Mouse (Mus musculus) forebrain, embryonic 15.5 days (tissue): Measurements from ENCODE around the gene Zc3h10. TPM values are rescaled to one million over a fixed set of nuclear protein-coding genes. Genes with fewer than 3 reads are reported as not detected.
A peak's percentile ranks its signal among the peaks of the same experiment; 100 is the strongest.
"Not testable (repeated sequence)": the region's sequence is repeated elsewhere in the genome, so short reads cannot be mapped to it uniquely, and the experiment has no call there.

ENCODE experiments used
- ATAC-seq: fragments of 200-750 bp; cut with Nextera tagmentation; replicated peaks from 2 replicates; pipeline ENCODE4 v1.8.0; 2017; ENCODE audit warnings: mild to moderate bottlenecking, moderate TSS enrichment, moderate library complexity
- H3K27ac ChIP-seq: fragments of 300-500 bp; sonication (generic); replicated peaks from 2 replicates; pipeline ENCODE4 v1.5.1; 2015; ENCODE audit warnings: mild to moderate bottlenecking, inconsistent platforms
- H3K27me3 ChIP-seq: fragments of 300-500 bp; sonication (generic); 2 replicates; pipeline ENCODE4 v1.6.1; 2015; ENCODE audit warnings: inconsistent platforms
- H3K36me3 ChIP-seq: fragments of 300-500 bp; sonication (generic); 2 replicates; pipeline ENCODE4 v1.6.1; 2015; ENCODE audit warnings: mild to moderate bottlenecking, inconsistent platforms
- H3K4me1 ChIP-seq: fragments of 300-500 bp; sonication (generic); 2 replicates; pipeline ENCODE4 v1.6.1; 2015; ENCODE audit warnings: inconsistent platforms
- H3K4me2 ChIP-seq: fragments of 300-500 bp; sonication (generic); replicated peaks from 2 replicates; pipeline ENCODE4 v1.6.1; 2015; ENCODE audit warnings: mild to moderate bottlenecking, inconsistent platforms
- H3K4me3 ChIP-seq: fragments of 300-500 bp; sonication (generic); 2 replicates; pipeline ENCODE4 v1.5.1; 2015; ENCODE audit warnings: mild to moderate bottlenecking, inconsistent platforms
- H3K9ac ChIP-seq: fragments of 300-500 bp; sonication (generic); replicated peaks from 2 replicates; pipeline ENCODE4 v1.6.1; 2015; ENCODE audit warnings: mild to moderate bottlenecking, inconsistent platforms
- H3K9me3 ChIP-seq: fragments of 300-500 bp; sonication (generic); 2 replicates; pipeline ENCODE4 v1.6.1; 2016; ENCODE audit warnings: inconsistent platforms
- WGBS: fragments of 180-500 bp; shearing (Covaris S2); methylation state at CpG from one replicate; pipeline ENCODE4 v1.1.7; 2015; ENCODE audit warnings: mixed read lengths; 5-methylcytosine and 5-hydroxymethylcytosine counted together
- microRNA-seq: library from miRNA; unstranded; fragments of <30 nt; microRNA quantifications from one replicate; pipeline ENCODE4, GENCODE M21; 2016
- polyA plus RNA-seq: library from polyadenylated mRNA; unstranded; fragments of >200 nt; fragmentation: Nextera tagmentation; extraction: Ambion mirVana; gene quantifications from 2 replicates; pipeline ENCODE4 v1.2.1, GENCODE M21; 2015

Zc3h10 gene
- polyA plus RNA-seq, 1 experiment from 2014 or later = 24.5 TPM

GRCm38 (mm10) chr10:128492051-128492450 is 55.5 kb downstream of the Zc3h10 start:
- not testable (repeated sequence) for H3K27ac ChIP-seq, H3K27me3 ChIP-seq, ATAC-seq, H3K9me3 ChIP-seq
- Histone ChIP-seq H3K4me3 (peak overlapping the region; percentile 74), H3K9ac (peak overlapping the region; percentile 86; the same call in 1 of the 2 replicates), H3K4me1 (peaks cover 34% of the 10 kb centered on the region), H3K4me2 (peak overlapping the region; percentile 72), H3K36me3 (peaks cover 46% of the 10 kb centered on the region)
- WGBS = 81% methylated on average over 8 of the region's 8 CpGs

Small RNA genes lying within 50 kb of the gene (microRNA-seq; reads per million reads assigned to microRNA genes)
- gene Gm47275 = not detected
- not detected for gene Mir6916
- gene Mir6917 = not detected

Other genes with a start within 250 kb of the Zc3h10 start
- gene Il23a, start 249.0 kb downstream of the Zc3h10 start, polyA plus RNA-seq = 0.11 TPM in 1 of 2 replicates, not detected in the other
- 27.6 and 30.9 TPM in 2 replicates for gene Pan2, start 244.4 kb downstream of the Zc3h10 start, polyA plus RNA-seq
- gene Cnpy2, start 225.3 kb downstream of the Zc3h10 start, polyA plus RNA-seq = 208 and 216 TPM in 2 replicates
- 233 and 237 TPM in 2 replicates for gene Cs, start 210.0 kb downstream of the Zc3h10 start, polyA plus RNA-seq
- 33.7 and 35.7 TPM in 2 replicates for gene Coq10a, start 178.8 kb downstream of the Zc3h10 start, polyA plus RNA-seq
- gene Ankrd52, start 170.7 kb downstream of the Zc3h10 start, polyA plus RNA-seq = 13.0 and 13.4 TPM in 2 replicates
- gene Slc39a5, start 146.5 kb downstream of the Zc3h10 start, polyA plus RNA-seq = 0.09 and 0.24 TPM in 2 replicates
- 137 and 139 TPM in 2 replicates for gene Nabp2, start 136.3 kb downstream of the Zc3h10 start, polyA plus RNA-seq
- 104 and 110 TPM in 2 replicates for gene Rnf41, start 136.1 kb downstream of the Zc3h10 start, polyA plus RNA-seq
- 201 and 202 TPM in 2 replicates for gene Smarcc2, start 88.5 kb downstream of the Zc3h10 start, polyA plus RNA-seq
- gene Myl6, start 53.6 kb downstream of the Zc3h10 start, polyA plus RNA-seq = 682 and 697 TPM in 2 replicates
- 4.7 and 5.6 TPM in 2 replicates for gene Myl6b, start 49.1 kb downstream of the Zc3h10 start, polyA plus RNA-seq
- 6.8 and 7.6 TPM in 2 replicates for gene Esyt1, start 21.9 kb downstream of the Zc3h10 start, polyA plus RNA-seq
- gene Rpl41, start 1.5 kb upstream of the Zc3h10 start, polyA plus RNA-seq = 2,336 and 2,513 TPM in 2 replicates
- gene Pa2g4, start 18.2 kb upstream of the Zc3h10 start, polyA plus RNA-seq = 146 and 149 TPM in 2 replicates
- 0.42 TPM in 2 replicates for gene Erbb3, start 41.9 kb upstream of the Zc3h10 start, polyA plus RNA-seq
- 441 and 472 TPM in 2 replicates for gene Rps26, start 79.0 kb upstream of the Zc3h10 start, polyA plus RNA-seq
- 11.3 TPM in 2 replicates for gene Ikzf4, start 98.2 kb upstream of the Zc3h10 start, polyA plus RNA-seq
- 12.3 and 12.5 TPM in 2 replicates for gene Suox, start 126.3 kb upstream of the Zc3h10 start, polyA plus RNA-seq
- gene Rab5b, start 148.5 kb upstream of the Zc3h10 start, polyA plus RNA-seq = 116 and 117 TPM in 2 replicates
- 0.09 and 0.33 TPM in 2 replicates for gene Pmel, start 156.4 kb upstream of the Zc3h10 start, polyA plus RNA-seq
- gene Cdk2, start 157.3 kb upstream of the Zc3h10 start, polyA plus RNA-seq = 37.6 and 39.7 TPM in 2 replicates
- gene Dgka, start 197.1 kb upstream of the Zc3h10 start, polyA plus RNA-seq = 4.2 and 4.5 TPM in 2 replicates
- gene Pym1, start 200.1 kb upstream of the Zc3h10 start, polyA plus RNA-seq = 42.9 and 47.2 TPM in 2 replicates
- gene Mmp19, start 243.1 kb upstream of the Zc3h10 start, polyA plus RNA-seq = 0.20 and 0.43 TPM in 2 replicates